Mouse (Mus musculus) limb, embryonic 10.5 days (tissue): Measurements from ENCODE around the gene Ccdc148. TPM values are rescaled to one million over a fixed set of nuclear protein-coding genes. Genes with fewer than 3 reads are reported as not detected.

Source experiments
- DNase-seq: peaks from one replicate; pipeline ENCODE4 v3.0.0-alpha.2; 2017; ENCODE audit warnings: low spot score
- H3K27ac ChIP-seq: fragments of 300-500 bp; sonication (generic); 2 replicates; pipeline ENCODE4 v1.5.1; 2016; ENCODE audit warnings: mild to moderate bottlenecking
- H3K27me3 ChIP-seq: fragments of 300-500 bp; sonication (generic); 2 replicates; pipeline ENCODE4 v1.6.1; 2016; ENCODE audit warnings: low read depth, mild to moderate bottlenecking; ENCODE audit not compliant: poor library complexity, severe bottlenecking
- H3K36me3 ChIP-seq: fragments of 300-500 bp; sonication (generic); 2 replicates; pipeline ENCODE4 v1.6.1; 2016; ENCODE audit warnings: mild to moderate bottlenecking, moderate library complexity
- H3K4me1 ChIP-seq: fragments of 300-500 bp; sonication (generic); 2 replicates; pipeline ENCODE4 v1.6.1; 2016
- H3K4me3 ChIP-seq: fragments of 300-500 bp; sonication (generic); 2 replicates; pipeline ENCODE4 v1.5.1; 2016; ENCODE audit warnings: mild to moderate bottlenecking, moderate library complexity
- H3K9me3 ChIP-seq: fragments of 300-500 bp; sonication (generic); replicated peaks from 2 replicates; pipeline ENCODE4 v1.6.1; 2016; ENCODE audit warnings: mild to moderate bottlenecking
- WGBS: fragments of 180-500 bp; shearing (Covaris S2); methylation state at CpG from one replicate; pipeline ENCODE4 v1.1.7; 2016; 5-methylcytosine and 5-hydroxymethylcytosine counted together
- polyA plus RNA-seq: library from polyadenylated mRNA; unstranded; fragments of >200 nt; fragmentation: Nextera tagmentation; extraction: Ambion mirVana; gene quantifications from 2 replicates; pipeline ENCODE4 v1.2.1, GENCODE M21; 2016

Gene Ccdc148
- polyA plus RNA-seq, 1 experiment from 2014 or later = 0.70 TPM

DNA sequence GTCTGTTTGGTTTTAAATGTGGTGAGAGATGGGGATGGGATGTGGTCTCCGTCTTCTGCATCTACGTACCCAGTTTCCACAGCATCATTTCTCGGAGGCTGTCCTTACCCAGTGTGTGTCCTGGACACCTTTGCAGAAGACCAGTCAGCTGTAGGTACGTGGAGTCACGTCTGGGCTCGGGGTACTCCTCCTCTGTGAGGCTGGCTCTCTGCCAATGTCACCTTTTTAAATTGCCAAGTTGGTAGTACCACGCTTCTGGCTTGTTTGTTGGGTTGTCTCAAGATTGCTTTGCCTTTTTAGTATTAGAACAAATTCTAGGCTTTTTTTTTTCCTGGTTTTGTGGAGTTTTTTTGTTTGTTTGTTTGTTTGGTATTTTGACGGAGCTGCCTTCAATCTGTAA is 30.7 kb downstream of the Ccdc148 start:
- Histone ChIP-seq H3K4me1 (no peaks in the 10 kb centered on the region), H3K36me3 (no peaks in the 10 kb centered on the region), H3K27ac (no peak overlapping the region), H3K4me3 (no peak overlapping the region), H3K9me3 (no peaks in the 10 kb centered on the region), H3K27me3 (no peaks in the 10 kb centered on the region)
- DNase-seq = no peak
- WGBS = 94% methylated on average over 8 of the region's 8 CpGs

- H3K27me3 ChIP-seq = no peaks in the 10 kb centered on the region
- no peaks in the 10 kb centered on the region for H3K36me3 ChIP-seq
- no peaks in the 10 kb centered on the region for H3K4me1 ChIP-seq
- no peak overlapping the region for H3K27ac ChIP-seq
- DNase-seq = no peak
- WGBS = 86% methylated on average over 7 of the region's 7 CpGs
- H3K9me3 ChIP-seq = no peaks in the 10 kb centered on the region
- no peak overlapping the region for H3K4me3 ChIP-seq
Observed at GRCm38 (mm10) chr2:59129023-59129422, 31.5 kb downstream of the Ccdc148 start.

DNA sequence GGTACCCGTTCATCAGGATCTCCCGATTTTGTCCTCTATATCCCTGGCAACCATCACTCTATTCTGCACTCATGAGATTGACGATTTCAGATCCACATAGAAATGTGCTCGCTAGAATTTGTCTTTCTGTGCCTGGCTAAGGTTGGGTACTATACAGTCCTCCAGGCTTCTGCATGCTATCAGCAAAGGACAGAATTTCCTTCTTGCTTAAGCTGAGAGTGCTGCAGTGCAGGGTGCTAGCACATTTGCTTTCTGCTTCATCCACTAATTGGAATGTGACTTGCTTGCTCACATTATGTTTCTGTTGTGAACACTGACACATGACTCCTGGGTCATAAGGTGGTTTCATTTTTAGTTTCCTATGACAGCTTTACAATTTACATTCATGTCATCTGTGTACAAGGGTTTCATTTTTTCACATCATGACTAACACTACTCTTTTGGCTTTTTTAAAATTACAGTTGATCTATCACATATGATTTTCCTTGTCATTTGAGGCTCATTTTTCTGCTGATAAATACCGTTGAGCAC is 104.8 kb downstream of the Ccdc148 start:
- no peak overlapping the region for H3K4me3 ChIP-seq
- no peaks in the 10 kb centered on the region for H3K27me3 ChIP-seq
- no peaks in the 10 kb centered on the region for H3K36me3 ChIP-seq
- DNase-seq = no peak
- H3K9me3 ChIP-seq = no peaks in the 10 kb centered on the region
- WGBS = 84% methylated on average over 5 of the region's 5 CpGs
- H3K4me1 ChIP-seq = no peaks in the 10 kb centered on the region
- no peak overlapping the region for H3K27ac ChIP-seq

GRCm38 (mm10) chr2:59054339-59054738 is 106.1 kb downstream of the Ccdc148 start:
- WGBS = 77% methylated on average over 5 of the region's 5 CpGs
- no peaks in the 10 kb centered on the region for H3K27me3 ChIP-seq
- H3K4me3 ChIP-seq = no peak overlapping the region

DNA sequence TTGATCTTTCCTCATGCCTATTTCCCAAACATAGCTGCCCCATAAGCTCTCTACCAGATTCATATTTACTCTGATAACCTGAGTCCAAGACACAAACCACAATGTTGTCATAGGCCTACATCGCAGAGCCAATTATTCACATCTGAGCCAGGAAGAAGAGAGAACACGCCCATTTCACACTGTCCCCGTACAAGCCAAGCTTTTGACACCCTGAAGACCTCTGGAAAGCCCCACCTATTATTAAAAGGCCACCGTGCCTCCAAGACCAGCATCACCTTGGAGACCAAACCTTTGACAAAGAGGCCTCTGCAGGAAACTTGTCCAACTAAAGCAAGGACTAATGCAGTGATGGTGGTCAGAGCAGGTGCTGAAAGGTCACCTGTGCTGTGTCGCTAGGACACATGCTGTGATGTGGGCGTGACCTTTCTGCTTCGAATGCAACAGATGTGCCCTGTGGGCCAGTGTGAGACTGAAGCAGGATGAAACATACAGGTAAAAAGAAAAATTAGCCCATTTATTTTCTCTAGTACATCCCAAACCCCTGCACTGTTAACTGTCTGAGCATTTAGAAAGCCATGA is 106.9 kb downstream of the Ccdc148 start:
- WGBS = 60% methylated on average over 7 of the region's 7 CpGs
- H3K9me3 ChIP-seq = no peaks in the 10 kb centered on the region
- H3K4me1 ChIP-seq = no peaks in the 10 kb centered on the region
- no peaks in the 10 kb centered on the region for H3K36me3 ChIP-seq
- no peak overlapping the region for H3K27ac ChIP-seq
- no peak overlapping the region for H3K4me3 ChIP-seq
- H3K27me3 ChIP-seq = no peaks in the 10 kb centered on the region
- no peak for DNase-seq

More at GRCm38 (mm10) chr2:59054339-59054738, 106.1 kb downstream of the Ccdc148 start:
- H3K27ac ChIP-seq = no peak overlapping the region
- no peaks in the 10 kb centered on the region for H3K36me3 ChIP-seq
- DNase-seq = no peak
- H3K9me3 ChIP-seq = no peaks in the 10 kb centered on the region
- no peaks in the 10 kb centered on the region for H3K4me1 ChIP-seq

DNA sequence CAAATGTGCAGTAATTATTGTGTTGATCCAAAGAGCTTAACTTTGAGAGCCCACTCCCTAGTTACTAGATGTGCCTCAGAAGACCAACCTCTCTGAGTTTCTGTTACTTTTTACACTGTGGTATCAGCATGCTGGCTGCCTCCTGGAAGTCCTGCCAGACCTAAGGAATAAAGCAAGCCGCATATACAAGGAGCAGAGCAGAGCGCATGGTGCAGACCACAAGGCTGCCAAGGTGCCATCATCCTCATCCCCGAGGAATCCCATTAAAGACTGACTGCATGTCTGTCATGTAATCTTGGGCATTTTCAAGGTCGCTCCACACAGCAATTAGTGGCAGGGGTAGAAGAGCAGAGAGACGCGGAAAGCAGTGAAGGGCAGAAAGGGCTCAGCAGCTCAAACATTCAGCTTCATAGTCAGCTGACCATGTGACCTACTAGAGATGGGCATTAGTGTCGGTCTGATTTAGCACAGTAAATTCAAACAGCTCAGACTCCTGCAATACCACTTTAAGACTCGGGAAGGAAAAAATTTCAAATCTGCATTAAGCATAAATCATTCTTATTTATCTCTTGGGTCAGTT is 110.1 kb downstream of the Ccdc148 start:
- H3K27ac ChIP-seq = no peak overlapping the region
- H3K27me3 ChIP-seq = no peaks in the 10 kb centered on the region
- DNase-seq = no peak
- H3K4me3 ChIP-seq = no peak overlapping the region
- no peaks in the 10 kb centered on the region for H3K36me3 ChIP-seq
- no peaks in the 10 kb centered on the region for H3K9me3 ChIP-seq
- peaks cover 3% of the 10 kb centered on the region; the same call in 1 of the 2 replicates for H3K4me1 ChIP-seq
- WGBS = 83% methylated on average over 8 of the region's 8 CpGs

- H3K4me1 ChIP-seq = peaks cover 3% of the 10 kb centered on the region; the same call in 1 of the 2 replicates
- no peaks in the 10 kb centered on the region for H3K36me3 ChIP-seq
- no peaks in the 10 kb centered on the region for H3K27me3 ChIP-seq
- H3K27ac ChIP-seq = no peak overlapping the region
- no peak for DNase-seq
- H3K4me3 ChIP-seq = no peak overlapping the region
- H3K9me3 ChIP-seq = no peaks in the 10 kb centered on the region
- 78% methylated on average over 4 of the region's 4 CpGs for WGBS
Observed at GRCm38 (mm10) chr2:59049686-59050085, 110.8 kb downstream of the Ccdc148 start.

DNA sequence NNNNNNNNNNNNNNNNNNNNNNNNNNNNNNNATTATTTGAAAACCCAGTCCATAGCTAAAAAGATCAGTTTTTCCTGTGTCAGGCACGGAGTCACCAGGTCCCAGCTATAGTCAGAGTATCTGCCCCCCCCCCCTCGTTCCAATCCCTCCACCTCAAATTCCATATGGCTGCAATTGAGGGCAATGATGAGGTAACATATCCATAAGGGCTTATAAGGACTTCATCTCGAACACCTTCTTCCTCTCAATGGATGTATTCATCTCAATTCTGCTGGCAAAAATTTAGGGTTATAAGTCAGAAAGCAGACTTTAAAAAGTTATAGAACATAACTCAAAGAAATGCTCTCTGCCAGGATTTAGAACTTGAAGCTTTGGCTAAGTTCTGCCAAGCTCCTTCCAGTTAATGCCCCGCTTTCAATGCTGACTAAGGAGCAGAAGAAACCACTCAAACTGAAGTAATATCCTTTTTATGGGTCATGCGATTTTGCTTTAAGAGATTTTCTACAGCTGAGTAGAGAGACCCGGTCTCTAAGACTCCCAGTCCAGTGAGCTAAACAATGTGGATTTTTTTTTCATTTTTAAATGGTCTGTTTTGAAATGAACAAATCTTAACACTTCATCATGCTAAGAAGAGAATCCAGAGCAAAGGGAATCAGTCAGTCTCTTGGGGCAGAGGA is 111.6 kb downstream of the Ccdc148 start:
- Histone ChIP-seq H3K4me1 (peaks cover 7% of the 10 kb centered on the region), H3K27ac (no peak overlapping the region), H3K4me3 (no peak overlapping the region), H3K9me3 (no peaks in the 10 kb centered on the region), H3K36me3 (no peaks in the 10 kb centered on the region), H3K27me3 (no peaks in the 10 kb centered on the region)
- 88% methylated on average over 6 of the region's 6 CpGs for WGBS
- no peak for DNase-seq

- Histone ChIP-seq H3K36me3 (no peaks in the 10 kb centered on the region), H3K4me1 (peaks cover 22% of the 10 kb centered on the region), H3K27ac (peak overlapping the region; percentile 30; the same call in 1 of the 2 replicates), H3K9me3 (no peaks in the 10 kb centered on the region), H3K4me3 (no peak overlapping the region), H3K27me3 (no peaks in the 10 kb centered on the region)
- WGBS = 57% methylated on average over 22 of the region's 22 CpGs
- no peak for DNase-seq
Observed at GRCm38 (mm10) chr2:59043313-59044032, 117.0 kb downstream of the Ccdc148 start.

GRCm38 (mm10) chr2:59042616-59043015 is 117.9 kb downstream of the Ccdc148 start:
- DNase-seq = no peak
- Histone ChIP-seq H3K27ac (0 out of 2 replicates have a peak overlapping the region, but pooled peaks have one; percentile 0), H3K4me3 (no peak overlapping the region), H3K4me1 (peaks cover 19% of the 10 kb centered on the region), H3K9me3 (no peaks in the 10 kb centered on the region), H3K36me3 (no peaks in the 10 kb centered on the region), H3K27me3 (no peaks in the 10 kb centered on the region)
- 60% methylated on average over 13 of the region's 13 CpGs for WGBS

GRCm38 (mm10) chr2:59036433-59036832 is 124.0 kb downstream of the Ccdc148 start:
- WGBS = 69% methylated on average over 6 of the region's 6 CpGs
- Histone ChIP-seq H3K9me3 (no peaks in the 10 kb centered on the region), H3K4me1 (no peaks in the 10 kb centered on the region), H3K27ac (no peak overlapping the region), H3K27me3 (no peaks in the 10 kb centered on the region), H3K36me3 (no peaks in the 10 kb centered on the region), H3K4me3 (no peak overlapping the region)
- no peak for DNase-seq

DNA sequence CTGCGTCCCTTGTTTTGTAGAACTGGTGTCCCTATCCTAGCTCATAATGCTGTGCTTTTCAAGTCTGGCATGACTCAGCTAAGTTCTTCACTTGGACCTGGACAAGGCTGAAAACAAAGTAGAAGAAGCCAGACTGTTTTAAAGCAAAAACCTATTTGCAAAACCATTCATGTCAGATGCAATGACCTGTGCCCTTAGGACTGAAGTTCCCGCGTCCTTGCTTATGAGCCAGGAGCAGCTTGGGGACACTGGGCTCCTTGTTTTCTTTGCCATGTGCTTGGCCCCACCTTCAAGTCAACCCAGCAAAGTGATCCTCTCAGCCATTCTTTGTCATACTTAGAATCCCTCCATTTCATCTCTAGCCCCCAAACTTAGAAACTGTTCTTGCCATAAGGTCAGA is 125.3 kb downstream of the Ccdc148 start:
- Histone ChIP-seq H3K36me3 (no peaks in the 10 kb centered on the region), H3K27ac (no peak overlapping the region), H3K4me1 (no peaks in the 10 kb centered on the region), H3K4me3 (no peak overlapping the region), H3K9me3 (no peaks in the 10 kb centered on the region), H3K27me3 (no peaks in the 10 kb centered on the region)
- WGBS = 89% methylated on average over 3 of the region's 3 CpGs
- no peak for DNase-seq

DNA sequence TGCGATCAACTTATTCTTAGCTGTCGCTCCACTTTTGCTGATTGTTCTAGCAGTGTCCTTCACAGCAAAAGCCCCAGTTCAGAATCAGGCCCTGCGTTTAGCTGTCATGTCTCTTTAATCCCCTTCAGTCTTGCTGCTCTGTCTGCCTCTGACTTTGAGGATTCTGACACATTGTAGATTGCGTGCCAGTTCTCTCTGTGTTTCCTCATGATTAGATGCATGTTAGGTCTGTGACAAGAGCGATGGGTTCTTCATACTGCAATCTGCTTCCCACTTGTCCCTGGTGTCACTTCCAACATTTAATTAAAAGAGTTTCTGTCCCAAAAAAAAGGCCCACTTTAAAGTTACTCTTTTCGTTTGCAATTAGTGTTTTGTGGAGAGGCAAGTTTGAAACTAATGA is 126.2 kb downstream of the Ccdc148 start:
- no peak for DNase-seq
- 88% methylated on average over 6 of the region's 6 CpGs for WGBS
- H3K9me3 ChIP-seq = no peaks in the 10 kb centered on the region

More for the DNA sequence above, 126.2 kb downstream of the Ccdc148 start:
- Histone ChIP-seq H3K36me3 (no peaks in the 10 kb centered on the region), H3K27me3 (no peaks in the 10 kb centered on the region), H3K27ac (no peak overlapping the region), H3K4me3 (no peak overlapping the region), H3K4me1 (no peaks in the 10 kb centered on the region)
